Mouse (Mus musculus) CH12.LX (cell line): ENCODE data around the gene Atox1.

Experiments
- CTCF ChIP-seq, 2 experiments: IDR thresholded peaks in 1 of 2; conservative IDR thresholded peaks in 1 of 2; 2 replicates each; pipeline ENCODE4 v1.5.1; 2011 to 2012; ENCODE audit warnings: low read depth in 2 of 2, low read length in 2 of 2, improper control_type of control experiment in 1 of 2, inconsistent platforms in 1 of 2, mild to moderate bottlenecking in 1 of 2, moderate library complexity in 1 of 2
- EP300 ChIP-seq: IDR thresholded peaks from 2 replicates; pipeline ENCODE4 v1.6.1; 2011; ENCODE audit warnings: low read length, improper control_type of control experiment
- JUND ChIP-seq: conservative IDR thresholded peaks from 2 replicates; pipeline ENCODE4 v1.6.1; 2011; ENCODE audit warnings: low read depth, low read length, improper control_type of control experiment
- MAFK ChIP-seq: IDR thresholded peaks from 2 replicates; pipeline ENCODE4 v1.6.1; 2011; ENCODE audit warnings: low read length, improper control_type of control experiment; ENCODE audit not compliant: insufficient replicate concordance
- MXI1 ChIP-seq: IDR thresholded peaks from 2 replicates; pipeline ENCODE4 v1.6.1; 2011; ENCODE audit warnings: mild to moderate bottlenecking, low read depth, low read length, improper control_type of control experiment
- POLR2A ChIP-seq: IDR thresholded peaks from 2 replicates; pipeline ENCODE4 v1.6.1; 2011; ENCODE audit warnings: low read depth, mild to moderate bottlenecking, improper control_type of control experiment, low read length
- SIN3A ChIP-seq: IDR thresholded peaks from 2 replicates; pipeline ENCODE4 v1.6.1; 2012; ENCODE audit warnings: low read length, improper control_type of control experiment, inconsistent platforms
- TBP ChIP-seq: conservative IDR thresholded peaks from 2 replicates; pipeline ENCODE4 v1.6.1; 2011; ENCODE audit warnings: low read depth, low read length, improper control_type of control experiment
- ZC3H11A ChIP-seq: IDR thresholded peaks from 2 replicates; pipeline ENCODE4 v1.6.1; 2012; ENCODE audit warnings: low read depth, mild to moderate bottlenecking, inconsistent platforms, low read length, improper control_type of control experiment

DNA sequence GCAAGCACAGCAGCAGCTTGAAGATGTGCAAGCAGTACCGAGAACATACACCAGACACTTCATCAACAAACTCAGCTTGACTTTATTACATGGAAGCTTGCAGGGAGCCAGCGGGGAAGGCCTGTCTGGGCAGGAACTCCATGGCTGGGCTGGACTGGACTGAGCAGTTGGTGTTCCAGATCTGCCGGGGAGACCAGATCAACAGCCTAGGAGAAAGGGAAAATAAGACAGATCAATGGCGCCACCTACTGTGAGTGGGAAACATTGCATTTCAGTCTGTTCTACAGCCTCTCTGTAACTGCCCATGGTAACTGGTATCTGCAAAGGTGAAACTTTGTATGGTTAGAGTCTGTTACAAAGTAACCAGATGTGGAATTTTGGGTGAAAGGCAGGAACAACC, 14.5 kb downstream of the Atox1 start:
- TF ChIP-seq CTCF (conservative IDR thresholded peaks at IDR 0.05 in 1 of 2, IDR thresholded peaks at IDR 0.05 in 1 of 2; ENCODE audit: low read depth in 2 of 2, low read length in 2 of 2) (peak; percentile 95 to 96), EP300 (no peak), JUND (no peak), SIN3A (no peak), ZC3H11A (peak; percentile 34; the same call in 1 of the 2 replicates), POLR2A (no peak), MXI1 (no peak), TBP (no peak), MAFK (no peak)
